Mouse (Mus musculus) heart, adult 2 months (tissue): ENCODE results near the gene Otub1.
A peak's percentile ranks its signal among the peaks of the same experiment; 100 is the strongest.

Source experiments
- CTCF ChIP-seq: fragments of 200-600 bp; IDR thresholded peaks from 2 replicates; pipeline ENCODE4 v1.8.1; 2022; ENCODE audit warnings: antibody characterized with exemption, mild to moderate bottlenecking, moderate library complexity
- POLR2A ChIP-seq: fragments of 200-500 bp; IDR thresholded peaks from 2 replicates; pipeline ENCODE4 v1.6.1; 2011; ENCODE audit warnings: mild to moderate bottlenecking, low read depth, low read length, control low read depth; ENCODE audit not compliant: insufficient read depth

DNA sequence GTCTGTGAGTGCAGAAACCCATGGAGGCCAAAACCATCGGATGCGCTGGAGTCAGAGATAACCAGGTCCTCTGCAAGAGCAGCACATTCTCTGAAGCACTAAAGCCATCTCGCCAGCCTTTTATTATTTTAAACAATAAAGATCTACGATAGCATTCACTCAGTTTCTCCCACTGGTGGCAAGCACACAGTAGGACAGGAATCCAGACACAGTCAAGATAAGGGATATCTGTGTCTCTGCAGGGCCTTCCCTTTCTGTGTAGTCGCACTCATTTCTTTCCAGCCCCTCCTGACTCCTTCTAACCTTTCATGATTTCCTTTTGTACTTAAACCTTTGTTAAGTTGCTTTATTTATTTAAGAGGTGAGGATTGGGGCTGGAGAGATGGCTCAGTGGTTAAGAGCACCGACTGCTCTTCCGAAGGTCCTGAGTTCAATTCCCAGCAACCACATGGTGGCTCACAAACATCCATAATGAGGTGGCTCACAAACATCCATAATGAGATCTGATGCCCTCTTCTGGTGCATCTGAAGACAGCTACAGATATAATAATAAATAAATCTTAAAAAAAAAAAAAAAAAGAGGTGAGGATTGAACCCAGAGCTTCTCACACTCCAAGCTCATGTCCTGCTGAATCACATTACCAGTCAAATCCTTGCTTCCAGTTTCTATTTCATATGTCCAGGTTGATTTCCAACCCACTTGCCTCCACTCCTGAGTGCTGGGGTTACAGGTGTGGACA lies 4.0 kb upstream of the Otub1 start:
- TF ChIP-seq CTCF: peak; percentile 26; the same call in 1 of the 2 replicates
- TF ChIP-seq POLR2A: no peak
